Mouse (Mus musculus): Measurements from ENCODE around the gene Dnase2a. TPM values are rescaled to one million over a fixed set of nuclear protein-coding genes. Genes with fewer than 3 reads are reported as not detected.
A peak's percentile ranks its signal among the peaks of the same experiment; 100 is the strongest.

The Dnase2a gene
- 12.8 and 14.0 TPM in 2 replicates for polyA plus RNA-seq (2016; fragmentation: Nextera tagmentation; extraction: Ambion mirVana)

DNA sequence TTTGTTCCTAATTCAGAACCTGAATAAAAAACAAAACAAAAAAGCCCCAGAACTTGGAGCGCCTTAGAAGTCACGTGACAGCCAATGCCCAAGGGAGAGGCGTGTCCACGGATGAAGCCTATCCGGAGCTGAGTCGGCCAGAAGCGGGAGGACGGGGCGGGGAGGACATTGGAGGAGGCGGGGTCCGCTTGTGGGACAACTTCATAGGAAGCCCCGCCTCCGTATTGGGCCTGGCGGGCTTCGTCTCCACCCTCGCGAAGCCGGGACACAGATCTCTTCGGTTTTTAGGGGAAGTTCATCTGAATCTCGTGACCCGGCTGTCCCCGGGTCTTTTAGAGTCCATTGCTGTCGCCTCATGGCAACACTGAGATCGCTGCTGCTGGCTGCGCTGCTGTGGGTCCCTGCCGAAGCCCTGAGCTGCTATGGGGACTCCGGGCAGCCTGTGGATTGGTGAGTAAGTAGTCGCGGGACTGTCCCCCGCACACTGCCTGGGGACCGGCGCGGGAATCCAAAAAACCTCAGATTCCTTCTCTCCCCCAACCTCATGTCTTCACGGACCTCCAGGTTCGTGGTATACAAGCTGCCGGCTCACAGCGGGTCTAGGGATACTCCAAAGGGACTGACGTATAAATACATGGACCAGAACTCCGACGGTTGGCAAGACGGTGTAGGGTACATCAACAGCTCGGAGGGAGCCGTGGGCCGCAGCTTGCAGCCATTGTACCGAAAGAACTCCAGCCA, at the start of gene Dnase2a:
TSS of gene Dnase2a (plus strand) at position 140 of the 741 bp plus-strand sequence.
- Histone ChIP-seq H3K4me2 (peak within 1 kb of the TSS; percentile 80), H3K9me3 (no peaks in the 10 kb centered on the region), H3K4me3 (replicated peaks) (peak within 1 kb of the TSS; percentile 58), H3K27ac (0 out of 2 replicates have a peak within 1 kb of the TSS, but pooled peaks have one; percentile 17), H3K4me1 (replicated peaks) (peaks cover 25% of the 10 kb centered on the region), H3K27me3 (peaks cover 48% of the 10 kb centered on the region), H3K9ac (replicated peaks) (peak within 1 kb of the TSS; percentile 70), H3K36me3 (peaks cover 4% of the 10 kb centered on the region; the same call in 1 of the 2 replicates)
- under 1% methylated on average over 45 of the region's 45 CpGs for WGBS
- ATAC-seq (ENCODE audit: insufficient number of reproducible peaks, insufficient read depth, low FRiP score, low TSS enrichment, low read depth) = peak; percentile 87

DNA sequence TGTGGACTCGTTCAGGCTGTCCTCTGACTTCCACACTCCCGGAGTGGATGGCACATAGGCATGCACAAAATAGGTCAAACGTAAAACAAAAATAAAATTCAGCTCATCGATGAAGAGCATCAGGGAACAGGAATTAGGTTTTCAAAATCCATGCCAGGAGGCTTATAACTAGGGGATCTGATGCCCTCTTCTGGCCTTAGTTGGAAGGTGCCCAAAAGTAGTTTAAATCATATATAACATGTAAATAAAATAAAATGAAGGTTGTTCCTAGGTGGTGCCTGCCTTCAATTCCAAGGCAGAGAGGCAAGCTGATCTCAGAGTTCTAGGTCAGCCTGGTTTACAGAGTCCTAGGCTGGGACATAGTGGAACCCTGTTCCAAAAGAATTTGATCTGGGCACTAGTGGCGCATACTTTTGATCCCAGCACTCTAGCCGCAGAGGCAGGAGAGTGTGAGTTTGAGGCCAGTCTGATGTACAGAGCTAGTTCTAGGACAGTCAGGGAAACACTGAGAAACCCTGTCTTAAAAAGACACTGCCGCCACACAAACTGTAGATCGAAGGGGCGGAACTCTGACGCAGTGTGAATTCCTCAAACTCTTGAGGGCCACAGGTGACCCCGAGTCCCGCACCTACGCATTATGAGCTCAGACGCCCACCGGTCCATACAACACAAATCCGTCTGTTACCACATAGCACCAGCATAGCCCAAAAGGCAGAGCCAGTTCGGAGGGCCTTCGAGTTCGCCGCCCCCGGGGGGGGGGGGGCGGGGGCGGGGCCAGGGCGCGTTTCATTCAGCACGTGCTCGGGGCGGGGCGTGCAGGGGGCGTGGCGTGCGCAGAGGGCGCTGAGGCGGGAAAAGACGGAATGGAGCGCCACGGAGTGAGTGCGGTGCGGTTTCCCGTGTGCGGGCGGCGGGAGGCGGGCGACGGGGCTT, 36.7 kb upstream of the Dnase2a start, which contains the start of gene Syce2:
TSS of gene Syce2 (plus strand) at position 736 of the 933 bp plus-strand sequence.
- H3K9me3 ChIP-seq = no peaks in the 10 kb centered on the region
- H3K4me2 ChIP-seq = peak within 1 kb of the TSS; percentile 83
- H3K27me3 ChIP-seq = peaks cover 13% of the 10 kb centered on the region
- H3K9ac ChIP-seq (replicated peaks) = peak within 1 kb of the TSS; percentile 63
- H3K4me3 ChIP-seq (replicated peaks) = peak within 1 kb of the TSS; percentile 49
- H3K27ac ChIP-seq = no peak within 1 kb of the TSS
- WGBS = 15% methylated on average over 46 of the region's 46 CpGs
- H3K4me1 ChIP-seq (replicated peaks) = peaks cover 13% of the 10 kb centered on the region
- ATAC-seq (ENCODE audit: insufficient number of reproducible peaks, insufficient read depth, low FRiP score, low TSS enrichment, low read depth) = peak; percentile 41
- H3K36me3 ChIP-seq = peaks cover 32% of the 10 kb centered on the region

DNA sequence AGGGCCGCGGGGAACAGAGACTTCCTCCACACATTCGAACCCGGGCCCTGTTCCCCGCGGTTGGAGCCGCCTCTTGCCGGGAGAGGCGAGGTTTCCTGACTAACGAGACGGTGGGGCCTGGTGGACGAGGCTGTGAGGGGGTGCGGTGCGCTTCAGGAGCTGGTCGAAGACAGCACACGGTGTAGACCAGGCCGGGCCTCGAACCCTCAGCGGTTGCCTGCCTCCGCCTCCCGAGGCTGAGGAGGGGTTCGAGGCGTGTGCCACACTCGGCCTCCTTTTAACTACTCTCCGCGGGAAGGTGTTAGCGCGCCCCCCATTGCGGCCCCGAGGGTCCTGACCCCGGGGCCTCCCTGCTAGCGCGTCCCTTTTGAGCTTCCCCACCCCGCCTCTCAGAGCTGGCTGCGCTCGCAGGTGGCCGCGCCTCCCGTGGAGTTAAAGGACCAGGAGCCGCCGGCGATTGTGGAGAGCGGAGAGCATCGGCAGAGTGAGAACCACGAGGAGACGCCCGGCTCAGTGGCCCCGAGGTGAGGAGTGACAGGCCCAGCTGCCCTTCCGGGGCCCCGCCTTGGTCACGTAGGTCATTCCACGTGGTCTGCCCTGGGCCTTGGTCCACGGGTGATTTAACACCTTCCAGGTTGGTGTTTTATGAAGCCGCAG, 35.9 kb upstream of the Dnase2a start:
- 3% methylated on average over 54 of the region's 54 CpGs for WGBS
- peak; percentile 39 for ATAC-seq (ENCODE audit: insufficient number of reproducible peaks, insufficient read depth, low FRiP score, low TSS enrichment, low read depth)
- H3K4me2 ChIP-seq = peak overlapping the region; percentile 83
- H3K36me3 ChIP-seq = peaks cover 24% of the 10 kb centered on the region
- H3K4me3 ChIP-seq (replicated peaks) = peak overlapping the region; percentile 49
- peak overlapping the region; percentile 63 for H3K9ac ChIP-seq (replicated peaks)
- H3K27ac ChIP-seq = no peak overlapping the region
- H3K27me3 ChIP-seq = peaks cover 13% of the 10 kb centered on the region
- H3K9me3 ChIP-seq = no peaks in the 10 kb centered on the region
- H3K4me1 ChIP-seq (replicated peaks) = peaks cover 13% of the 10 kb centered on the region

DNA sequence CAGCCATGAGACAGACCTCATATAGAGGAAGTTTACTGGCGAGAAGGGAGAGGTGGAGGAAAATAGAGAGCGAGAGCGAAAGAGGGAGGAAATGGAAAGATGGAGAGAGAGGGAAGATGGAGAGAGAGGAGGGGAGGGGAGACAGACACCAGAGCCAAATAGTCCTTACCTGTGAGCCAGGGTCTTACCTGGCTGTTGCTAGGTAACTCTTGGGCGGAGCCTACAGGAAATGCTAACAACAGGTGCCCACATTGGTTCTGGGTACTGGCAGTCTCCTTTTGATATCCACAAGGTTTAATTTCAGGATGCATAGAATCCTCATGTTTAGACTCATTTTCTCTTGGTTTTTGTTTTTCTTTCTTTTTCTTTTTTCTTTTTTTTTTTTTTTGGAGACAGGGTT, 35.3 kb upstream of the Dnase2a start:
- Histone ChIP-seq H3K9me3 (no peaks in the 10 kb centered on the region), H3K27ac (no peak overlapping the region), H3K27me3 (peaks cover 13% of the 10 kb centered on the region), H3K9ac (replicated peaks) (peak overlapping the region; percentile 63; the same call in 1 of the 2 replicates), H3K4me3 (replicated peaks) (peak overlapping the region; percentile 49), H3K4me2 (peak overlapping the region; percentile 83), H3K4me1 (replicated peaks) (peaks cover 13% of the 10 kb centered on the region), H3K36me3 (peaks cover 18% of the 10 kb centered on the region)
- 65% methylated on average over 4 of the region's 4 CpGs for WGBS
- no peak for ATAC-seq (ENCODE audit: insufficient number of reproducible peaks, insufficient read depth, low FRiP score, low TSS enrichment, low read depth)

DNA sequence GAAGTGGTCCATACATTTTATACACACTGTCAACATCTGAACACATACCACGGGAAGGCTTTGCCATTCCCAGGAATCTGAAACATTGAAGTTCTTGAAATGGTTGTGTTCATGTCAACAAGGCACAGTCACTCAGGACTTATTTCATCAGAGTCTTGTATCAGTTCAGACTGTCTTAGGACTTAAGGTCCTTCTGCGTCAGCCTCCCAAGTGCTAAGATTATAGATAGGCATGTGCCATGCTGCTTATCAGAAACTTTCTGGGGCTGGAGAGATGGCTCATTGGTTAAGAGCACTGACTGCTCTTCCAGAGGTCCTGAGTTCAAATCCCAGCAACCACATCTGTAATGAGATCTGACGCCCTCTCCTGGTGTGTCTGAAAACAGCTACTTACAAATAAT, 34.0 kb upstream of the Dnase2a start:
- ATAC-seq (ENCODE audit: insufficient number of reproducible peaks, insufficient read depth, low FRiP score, low TSS enrichment, low read depth) = no peak
- Histone ChIP-seq H3K9me3 (no peaks in the 10 kb centered on the region), H3K4me2 (no peak overlapping the region), H3K27me3 (peaks cover 13% of the 10 kb centered on the region), H3K4me3 (replicated peaks) (no peak overlapping the region), H3K4me1 (replicated peaks) (peaks cover 13% of the 10 kb centered on the region), H3K27ac (no peak overlapping the region), H3K36me3 (peaks cover 5% of the 10 kb centered on the region), H3K9ac (replicated peaks) (no peak overlapping the region)
- WGBS = 92% methylated on average over 3 of the region's 3 CpGs

DNA sequence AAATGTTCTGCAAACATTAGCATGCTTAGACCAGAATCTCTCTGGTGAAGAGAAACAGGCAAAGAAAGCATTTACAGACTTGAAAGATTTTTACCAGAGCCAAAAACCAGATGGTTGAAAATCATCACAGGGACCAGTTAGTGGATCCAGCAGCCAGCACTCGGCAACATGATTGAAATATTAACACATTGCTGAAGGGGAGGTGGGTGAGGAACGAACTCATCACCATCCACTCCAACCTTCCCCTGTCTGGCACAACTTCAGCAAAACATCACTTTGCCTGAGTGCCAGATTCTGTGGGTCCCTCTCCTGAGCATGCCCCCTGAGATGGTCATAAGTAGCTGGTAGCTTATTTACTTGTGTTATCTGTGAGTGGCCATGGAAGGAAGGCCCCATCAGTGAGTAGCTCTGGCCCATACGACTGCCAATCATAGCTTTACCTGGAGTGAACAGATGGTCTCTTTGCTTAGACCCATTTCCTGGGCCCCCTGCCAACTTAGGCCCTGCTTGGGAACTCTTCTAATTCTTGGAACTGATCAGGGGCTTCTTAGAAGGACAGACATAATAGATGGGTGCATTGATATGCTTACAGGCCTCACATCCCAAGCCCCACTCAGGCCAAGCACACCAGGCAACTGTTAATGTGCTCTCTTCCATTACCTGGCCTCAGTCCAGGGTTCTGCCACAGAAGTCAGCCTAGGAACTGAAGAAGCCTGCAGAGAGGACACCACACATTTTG, 30.9 kb upstream of the Dnase2a start:
- ATAC-seq (ENCODE audit: insufficient number of reproducible peaks, insufficient read depth, low FRiP score, low TSS enrichment, low read depth) = no peak
- Histone ChIP-seq H3K9ac (replicated peaks) (no peak overlapping the region), H3K27ac (no peak overlapping the region), H3K4me3 (replicated peaks) (no peak overlapping the region), H3K27me3 (peaks cover 6% of the 10 kb centered on the region), H3K4me1 (replicated peaks) (peaks cover 5% of the 10 kb centered on the region), H3K4me2 (no peak overlapping the region), H3K36me3 (peaks cover 3% of the 10 kb centered on the region; the same call in 1 of the 2 replicates), H3K9me3 (no peaks in the 10 kb centered on the region)
- 83% methylated on average over 3 of the region's 3 CpGs for WGBS

DNA sequence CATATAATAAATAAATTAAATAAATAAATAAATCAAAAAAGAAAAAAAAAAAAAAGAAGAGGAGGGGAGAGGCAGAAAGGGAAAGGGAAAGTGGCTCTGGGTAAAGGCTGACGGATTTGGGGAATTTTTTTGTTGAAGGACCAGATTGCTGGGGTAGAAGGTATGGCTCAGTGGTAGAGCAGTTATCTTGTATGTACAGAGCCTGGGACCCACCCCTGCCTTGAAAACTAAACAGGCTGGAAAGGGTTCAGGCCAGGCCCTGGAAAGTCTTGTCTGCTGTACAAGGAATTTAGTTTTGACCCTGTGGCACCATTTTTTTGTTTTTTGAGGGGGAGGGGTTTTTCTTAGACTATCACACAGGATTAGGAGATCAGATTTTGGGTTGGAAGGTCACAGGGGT, 29.4 kb upstream of the Dnase2a start:
- 82% methylated on average over 1 of the region's 1 CpGs for WGBS

DNA sequence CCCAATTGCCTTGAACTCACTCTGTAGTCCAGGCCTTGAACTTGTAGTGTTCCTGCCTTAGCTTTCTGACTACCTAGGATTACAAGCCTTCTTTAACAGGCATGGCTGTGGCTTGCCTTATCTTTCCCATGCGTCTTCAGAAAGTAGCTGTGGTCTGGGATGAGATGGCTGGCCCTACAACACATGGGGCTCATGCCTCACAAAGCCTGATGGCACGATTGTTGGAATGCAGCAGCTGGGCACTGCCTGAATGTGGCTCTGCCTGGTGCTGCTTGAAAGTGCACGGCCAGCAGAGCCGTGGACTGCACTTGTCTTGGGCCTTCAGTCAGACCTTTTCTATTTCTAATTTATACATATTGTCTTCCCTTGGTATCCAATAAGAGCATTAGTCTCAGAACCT, 23.6 kb upstream of the Dnase2a start:
- no peak overlapping the region for H3K4me3 ChIP-seq (replicated peaks)
- H3K27me3 ChIP-seq = no peaks in the 10 kb centered on the region
- no peak overlapping the region for H3K4me2 ChIP-seq
- H3K9ac ChIP-seq (replicated peaks) = no peak overlapping the region
- ATAC-seq (ENCODE audit: insufficient number of reproducible peaks, insufficient read depth, low FRiP score, low TSS enrichment, low read depth) = no peak
- H3K4me1 ChIP-seq (replicated peaks) = no peaks in the 10 kb centered on the region
- H3K27ac ChIP-seq = no peak overlapping the region
- peaks cover 46% of the 10 kb centered on the region for H3K36me3 ChIP-seq
- WGBS = 82% methylated on average over 4 of the region's 4 CpGs
- no peaks in the 10 kb centered on the region for H3K9me3 ChIP-seq

More for the DNA sequence above, 29.4 kb upstream of the Dnase2a start:
- ATAC-seq (ENCODE audit: insufficient number of reproducible peaks, insufficient read depth, low FRiP score, low TSS enrichment, low read depth) = no peak
- Histone ChIP-seq H3K27me3 (no peaks in the 10 kb centered on the region), H3K4me2 (no peak overlapping the region), H3K27ac (no peak overlapping the region), H3K9ac (replicated peaks) (no peak overlapping the region), H3K4me3 (replicated peaks) (no peak overlapping the region), H3K4me1 (replicated peaks) (no peaks in the 10 kb centered on the region), H3K36me3 (peaks cover 3% of the 10 kb centered on the region; the same call in 1 of the 2 replicates), H3K9me3 (no peaks in the 10 kb centered on the region)

DNA sequence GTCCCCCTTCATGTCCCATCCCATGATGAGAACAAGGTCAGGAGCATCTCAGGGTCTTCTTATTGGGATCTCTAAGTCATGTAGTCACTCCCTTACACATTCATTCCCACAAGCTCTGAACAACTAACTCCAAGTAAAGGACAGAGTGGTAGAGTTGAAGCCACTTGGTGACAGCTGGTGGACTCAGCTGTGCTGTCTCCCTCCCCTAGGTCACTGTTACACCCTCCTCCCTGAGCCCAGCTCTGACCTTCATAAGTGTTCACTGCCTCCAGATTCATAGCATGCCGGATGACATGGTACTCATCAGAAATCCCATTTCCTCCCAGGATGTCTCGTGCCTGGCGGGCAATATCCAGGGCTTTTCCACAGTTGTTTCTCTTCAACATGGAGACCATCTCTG, 20.1 kb upstream of the Dnase2a start:
- Histone ChIP-seq H3K4me1 (replicated peaks) (peaks cover 9% of the 10 kb centered on the region), H3K27ac (no peak overlapping the region), H3K9me3 (no peaks in the 10 kb centered on the region), H3K4me2 (no peak overlapping the region), H3K36me3 (peaks cover 63% of the 10 kb centered on the region), H3K4me3 (replicated peaks) (no peak overlapping the region), H3K27me3 (no peaks in the 10 kb centered on the region), H3K9ac (replicated peaks) (no peak overlapping the region)
- WGBS = 94% methylated on average over 3 of the region's 3 CpGs
- ATAC-seq (ENCODE audit: insufficient number of reproducible peaks, insufficient read depth, low FRiP score, low TSS enrichment, low read depth) = no peak

DNA sequence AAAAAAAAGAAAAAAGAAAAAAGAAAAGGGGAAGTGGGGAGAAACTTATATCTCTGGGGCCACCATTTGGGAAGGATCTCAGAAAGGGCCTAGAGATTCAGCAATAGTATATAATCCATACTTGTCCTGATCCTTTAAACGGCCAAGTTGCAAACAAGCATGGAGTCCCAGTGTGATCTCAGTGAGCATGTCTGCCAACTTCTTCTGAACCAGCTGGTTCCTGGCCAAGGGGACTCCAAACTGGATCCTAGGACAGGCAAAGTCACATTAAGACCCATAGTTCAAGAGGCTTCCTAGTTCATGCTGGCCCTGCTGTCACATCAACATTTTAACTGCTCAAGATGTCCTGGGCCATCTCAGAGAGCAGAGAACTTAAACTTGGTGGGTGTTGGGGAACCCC, 19.2 kb upstream of the Dnase2a start:
- no peak overlapping the region for H3K4me2 ChIP-seq
- H3K4me3 ChIP-seq (replicated peaks) = no peak overlapping the region
- H3K36me3 ChIP-seq = peaks cover 63% of the 10 kb centered on the region
- 87% methylated on average over 1 of the region's 1 CpGs for WGBS
- H3K4me1 ChIP-seq (replicated peaks) = peaks cover 11% of the 10 kb centered on the region
- no peaks in the 10 kb centered on the region for H3K9me3 ChIP-seq
- no peak for ATAC-seq (ENCODE audit: insufficient number of reproducible peaks, insufficient read depth, low FRiP score, low TSS enrichment, low read depth)
- H3K9ac ChIP-seq (replicated peaks) = no peak overlapping the region
- no peaks in the 10 kb centered on the region for H3K27me3 ChIP-seq
- H3K27ac ChIP-seq = no peak overlapping the region
